Mouse (Mus musculus): Measurements from ENCODE around the gene Zfp91. TPM values are rescaled to one million over a fixed set of nuclear protein-coding genes. Genes with fewer than 3 reads are reported as not detected.

The Zfp91 gene
- polyA plus RNA-seq, 1 experiment from 2014 or later: 10.4 TPM

GRCm38 (mm10) chr19:12780437-12780836 is 15.5 kb downstream of the Zfp91 start:
- Histone ChIP-seq H3K4me3 (ENCODE audit: low read depth, low read length) (no peak overlapping the region), H3K27ac (ENCODE audit: low read depth) (no peak overlapping the region), H3K9me3 (ENCODE audit: control insufficient read depth, low read length) (no peaks in the 10 kb centered on the region), H3K4me1 (replicated peaks; ENCODE audit: control insufficient read depth, insufficient read depth, low read length) (no peaks in the 10 kb centered on the region), H3K36me3 (ENCODE audit: control insufficient read depth, insufficient read depth, low read length) (peaks cover 29% of the 10 kb centered on the region), H3K4me2 (ENCODE audit: low read length) (no peak overlapping the region), H3K9ac (ENCODE audit: low read length) (no peak overlapping the region), H3K27me3 (replicated peaks; ENCODE audit: control insufficient read depth, insufficient read depth, low read length) (no peaks in the 10 kb centered on the region)
- DNase-seq (ENCODE audit: low spot score): no peak
- no peak for ATAC-seq (replicated peaks; ENCODE audit: low FRiP score, low TSS enrichment, low read depth)

GRCm38 (mm10) chr19:12770888-12771287 is 25.0 kb downstream of the Zfp91 start:
- no peak overlapping the region for H3K9ac ChIP-seq (ENCODE audit: low read length)
- ATAC-seq (replicated peaks; ENCODE audit: low FRiP score, low TSS enrichment, low read depth) (no peak), DNase-seq (ENCODE audit: low spot score) (no peak)
- peaks cover 76% of the 10 kb centered on the region for H3K36me3 ChIP-seq (ENCODE audit: control insufficient read depth, insufficient read depth, low read length)
- no peaks in the 10 kb centered on the region for H3K27me3 ChIP-seq (replicated peaks; ENCODE audit: control insufficient read depth, insufficient read depth, low read length)
- no peaks in the 10 kb centered on the region for H3K4me1 ChIP-seq (replicated peaks; ENCODE audit: control insufficient read depth, insufficient read depth, low read length)
- WGBS: 71% methylated on average over 5 of the region's 5 CpGs
- no peaks in the 10 kb centered on the region for H3K9me3 ChIP-seq (ENCODE audit: control insufficient read depth, low read length)
- no peak overlapping the region for H3K4me3 ChIP-seq (ENCODE audit: low read depth, low read length)
- no peak overlapping the region for H3K4me2 ChIP-seq (ENCODE audit: low read length)
- H3K27ac ChIP-seq (ENCODE audit: low read depth): no peak overlapping the region

DNA sequence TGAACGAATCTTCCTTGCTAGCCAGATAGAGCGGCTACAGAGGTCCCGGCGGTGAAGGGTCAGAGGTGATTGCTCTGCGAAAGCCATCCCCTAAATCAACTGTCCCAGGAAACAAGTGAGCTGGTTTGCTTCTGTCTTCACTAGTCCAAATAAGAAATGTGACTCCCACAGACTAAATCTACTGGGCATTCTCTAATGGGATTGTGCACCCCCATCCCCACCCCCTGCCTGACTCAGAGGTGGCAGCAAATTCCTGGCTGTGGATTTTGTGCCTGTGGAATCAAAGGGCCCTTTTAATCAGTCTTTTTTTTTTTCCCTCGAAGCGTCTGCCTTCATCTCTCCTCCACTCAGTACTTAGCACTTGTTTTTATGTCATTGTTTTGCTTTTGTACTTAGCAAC is 30.6 kb downstream of the Zfp91 start, which contains the start of gene Cntf:
TSS of gene Cntf (minus strand) at position 325 of the 400 bp plus-strand sequence.
- Histone ChIP-seq H3K36me3 (ENCODE audit: control insufficient read depth, insufficient read depth, low read length) (peaks cover 65% of the 10 kb centered on the region), H3K27me3 (replicated peaks; ENCODE audit: control insufficient read depth, insufficient read depth, low read length) (no peaks in the 10 kb centered on the region), H3K4me2 (ENCODE audit: low read length) (no peak within 1 kb of the TSS), H3K4me3 (ENCODE audit: low read depth, low read length) (no peak within 1 kb of the TSS), H3K4me1 (replicated peaks; ENCODE audit: control insufficient read depth, insufficient read depth, low read length) (no peaks in the 10 kb centered on the region), H3K27ac (ENCODE audit: low read depth) (no peak within 1 kb of the TSS), H3K9me3 (ENCODE audit: control insufficient read depth, low read length) (no peaks in the 10 kb centered on the region), H3K9ac (ENCODE audit: low read length) (no peak within 1 kb of the TSS)
- DNase-seq (ENCODE audit: low spot score) (no peak), ATAC-seq (replicated peaks; ENCODE audit: low FRiP score, low TSS enrichment, low read depth) (no peak)
- 48% methylated on average over 7 of the region's 7 CpGs for WGBS

- ATAC-seq (replicated peaks; ENCODE audit: low FRiP score, low TSS enrichment, low read depth): no peak
These were observed 33.5 kb downstream of the Zfp91 start for GRCm38 (mm10) chr19:12762212-12763130.

GRCm38 (mm10) chr19:12759656-12760055 is 36.3 kb downstream of the Zfp91 start:
- Histone ChIP-seq H3K4me1 (replicated peaks; ENCODE audit: control insufficient read depth, insufficient read depth, low read length) (no peaks in the 10 kb centered on the region), H3K9ac (ENCODE audit: low read length) (no peak overlapping the region), H3K27me3 (replicated peaks; ENCODE audit: control insufficient read depth, insufficient read depth, low read length) (no peaks in the 10 kb centered on the region), H3K27ac (ENCODE audit: low read depth) (no peak overlapping the region), H3K9me3 (ENCODE audit: control insufficient read depth, low read length) (no peaks in the 10 kb centered on the region), H3K4me3 (ENCODE audit: low read depth, low read length) (no peak overlapping the region), H3K4me2 (ENCODE audit: low read length) (no peak overlapping the region), H3K36me3 (ENCODE audit: control insufficient read depth, insufficient read depth, low read length) (peaks cover 22% of the 10 kb centered on the region)
- WGBS: 78% methylated on average over 2 of the region's 2 CpGs
- DNase-seq (ENCODE audit: low spot score) (no peak), ATAC-seq (replicated peaks; ENCODE audit: low FRiP score, low TSS enrichment, low read depth) (no peak)

More at GRCm38 (mm10) chr19:12762212-12763130, 33.5 kb downstream of the Zfp91 start:
- Histone ChIP-seq H3K4me2 (ENCODE audit: low read length) (no peak overlapping the region), H3K4me3 (ENCODE audit: low read depth, low read length) (no peak overlapping the region), H3K9ac (ENCODE audit: low read length) (no peak overlapping the region), H3K9me3 (ENCODE audit: control insufficient read depth, low read length) (no peaks in the 10 kb centered on the region), H3K27me3 (replicated peaks; ENCODE audit: control insufficient read depth, insufficient read depth, low read length) (no peaks in the 10 kb centered on the region), H3K36me3 (ENCODE audit: control insufficient read depth, insufficient read depth, low read length) (peaks cover 38% of the 10 kb centered on the region), H3K4me1 (replicated peaks; ENCODE audit: control insufficient read depth, insufficient read depth, low read length) (no peaks in the 10 kb centered on the region), H3K27ac (ENCODE audit: low read depth) (no peak overlapping the region)
- DNase-seq (ENCODE audit: low spot score): no peak
- WGBS: 58% methylated on average over 2 of the region's 2 CpGs

DNA sequence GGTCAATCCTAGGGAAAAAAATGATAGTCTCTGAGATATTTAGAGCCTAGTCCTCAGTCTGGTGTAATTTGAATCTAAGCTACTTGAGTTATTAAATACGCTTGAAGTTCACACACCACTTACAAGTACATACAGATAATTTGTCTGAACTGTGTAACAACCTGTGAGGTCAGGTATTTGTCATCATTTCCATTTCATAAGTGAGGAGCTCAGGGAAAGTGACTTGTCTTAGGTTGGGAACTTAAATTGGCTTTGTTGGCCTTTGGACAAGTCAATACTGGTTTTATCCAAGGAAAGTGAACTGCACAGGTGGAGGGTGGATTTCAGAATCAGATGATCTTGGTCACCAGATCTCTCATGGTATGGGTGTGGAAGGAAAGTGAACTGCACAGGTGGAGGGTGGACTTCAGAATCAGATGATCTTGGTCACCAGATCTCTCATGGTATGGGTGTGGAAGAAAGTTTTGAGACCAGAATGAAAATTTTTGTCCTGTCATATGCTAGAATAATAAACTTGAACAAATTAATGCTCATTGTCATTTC is 36.9 kb downstream of the Zfp91 start:
- WGBS: 86% methylated on average over 1 of the region's 1 CpGs
- no peak for DNase-seq (ENCODE audit: low spot score)
- H3K27ac ChIP-seq (ENCODE audit: low read depth): no peak overlapping the region
- H3K4me3 ChIP-seq (ENCODE audit: low read depth, low read length): no peak overlapping the region
- H3K9ac ChIP-seq (ENCODE audit: low read length): no peak overlapping the region
- no peaks in the 10 kb centered on the region for H3K9me3 ChIP-seq (ENCODE audit: control insufficient read depth, low read length)
- no peaks in the 10 kb centered on the region for H3K4me1 ChIP-seq (replicated peaks; ENCODE audit: control insufficient read depth, insufficient read depth, low read length)
- no peaks in the 10 kb centered on the region for H3K27me3 ChIP-seq (replicated peaks; ENCODE audit: control insufficient read depth, insufficient read depth, low read length)
- H3K4me2 ChIP-seq (ENCODE audit: low read length): no peak overlapping the region
- ATAC-seq (replicated peaks; ENCODE audit: low FRiP score, low TSS enrichment, low read depth): no peak
- peaks cover 16% of the 10 kb centered on the region for H3K36me3 ChIP-seq (ENCODE audit: control insufficient read depth, insufficient read depth, low read length)

- Histone ChIP-seq H3K4me1 (replicated peaks; ENCODE audit: control insufficient read depth, insufficient read depth, low read length) (no peaks in the 10 kb centered on the region), H3K27ac (ENCODE audit: low read depth) (no peak overlapping the region), H3K9ac (ENCODE audit: low read length) (no peak overlapping the region), H3K4me3 (ENCODE audit: low read depth, low read length) (no peak overlapping the region), H3K9me3 (ENCODE audit: control insufficient read depth, low read length) (no peaks in the 10 kb centered on the region), H3K36me3 (ENCODE audit: control insufficient read depth, insufficient read depth, low read length) (no peaks in the 10 kb centered on the region), H3K4me2 (ENCODE audit: low read length) (no peak overlapping the region), H3K27me3 (replicated peaks; ENCODE audit: control insufficient read depth, insufficient read depth, low read length) (no peaks in the 10 kb centered on the region)
- 80% methylated on average over 3 of the region's 3 CpGs for WGBS
- no peak for DNase-seq (ENCODE audit: low spot score)
- no peak for ATAC-seq (replicated peaks; ENCODE audit: low FRiP score, low TSS enrichment, low read depth)
These were observed 39.6 kb downstream of the Zfp91 start for GRCm38 (mm10) chr19:12756286-12756685.

- no peaks in the 10 kb centered on the region for H3K36me3 ChIP-seq (ENCODE audit: control insufficient read depth, insufficient read depth, low read length)
- no peak overlapping the region for H3K4me2 ChIP-seq (ENCODE audit: low read length)
- no peak overlapping the region for H3K9ac ChIP-seq (ENCODE audit: low read length)
- no peak for ATAC-seq (replicated peaks; ENCODE audit: low FRiP score, low TSS enrichment, low read depth)
- no peak overlapping the region for H3K4me3 ChIP-seq (ENCODE audit: low read depth, low read length)
- H3K9me3 ChIP-seq (ENCODE audit: control insufficient read depth, low read length): no peaks in the 10 kb centered on the region
- 71% methylated on average over 2 of the region's 2 CpGs for WGBS
- H3K27me3 ChIP-seq (replicated peaks; ENCODE audit: control insufficient read depth, insufficient read depth, low read length): no peaks in the 10 kb centered on the region
- H3K4me1 ChIP-seq (replicated peaks; ENCODE audit: control insufficient read depth, insufficient read depth, low read length): no peaks in the 10 kb centered on the region
- no peak for DNase-seq (ENCODE audit: low spot score)
- H3K27ac ChIP-seq (ENCODE audit: low read depth): no peak overlapping the region
These were observed 64.0 kb downstream of the Zfp91 start for GRCm38 (mm10) chr19:12731950-12732349.

Measured in intestine, embryonic 14.5 days (tissue).